Mouse (Mus musculus) thymus, adult 2 months (tissue): Measurements from ENCODE around the gene Atxn1. TPM values are rescaled to one million over a fixed set of nuclear protein-coding genes. Genes with fewer than 3 reads are reported as not detected.

Source experiments
- DNase-seq: peaks from one replicate; pipeline ENCODE4 v3.0.0; 2021
- H3K27ac ChIP-seq: fragments of 200-500 bp; 2 replicates; pipeline ENCODE4 v1.5.1; 2012; ENCODE audit warnings: low read length, control low read depth; ENCODE audit not compliant: control insufficient read depth, insufficient read depth
- H3K27me3 ChIP-seq: fragments of 200-500 bp; 2 replicates; pipeline ENCODE4 v1.6.1; 2012; ENCODE audit warnings: mild to moderate bottlenecking, low read length, moderate library complexity, mixed read lengths; ENCODE audit not compliant: control insufficient read depth, insufficient read depth
- H3K36me3 ChIP-seq: fragments of 200-500 bp; 2 replicates; pipeline ENCODE4 v1.6.1; 2012; ENCODE audit warnings: mild to moderate bottlenecking, low read length, moderate library complexity; ENCODE audit not compliant: control insufficient read depth, insufficient read depth
- H3K4me1 ChIP-seq: fragments of 200-500 bp; replicated peaks from 2 replicates; pipeline ENCODE4 v1.6.1; 2012; ENCODE audit warnings: low read length; ENCODE audit not compliant: control insufficient read depth, insufficient read depth
- H3K4me3 ChIP-seq: fragments of 200-500 bp; 2 replicates; pipeline ENCODE4 v1.5.1; 2012; ENCODE audit warnings: mild to moderate bottlenecking, low read length, control low read depth, moderate library complexity; ENCODE audit not compliant: control insufficient read depth, insufficient read depth
- CTCF ChIP-seq: fragments of 200-500 bp; IDR thresholded peaks from 2 replicates; pipeline ENCODE4 v1.5.1; 2012; ENCODE audit warnings: mild to moderate bottlenecking, control low read depth, low read length, moderate library complexity, borderline replicate concordance; ENCODE audit not compliant: control insufficient read depth, poor library complexity, insufficient read depth; ENCODE audit errors: extremely low read depth
- POLR2A ChIP-seq: fragments of 200-500 bp; IDR thresholded peaks from 2 replicates; pipeline ENCODE4 v1.6.1; 2012; ENCODE audit warnings: mild to moderate bottlenecking, low read length, control low read depth, moderate library complexity; ENCODE audit not compliant: control insufficient read depth, poor library complexity, insufficient read depth; ENCODE audit errors: extremely low read depth
- WGBS: fragments of 180-500 bp; shearing (Covaris S2); methylation state at CpG from one replicate; pipeline ENCODE4 v1.1.7; 2018; 5-methylcytosine and 5-hydroxymethylcytosine counted together
- polyA plus RNA-seq: library from polyadenylated mRNA; depleted of rRNA; stranded (reverse); fragments of >200 nt; gene quantifications from 2 replicates; pipeline ENCODE4 v1.2.3, GENCODE M21; 2012

Atxn1 gene
- polyA plus RNA-seq, 1 experiment = 13.5 TPM

- Histone ChIP-seq H3K27ac (no peak overlapping the region), H3K4me1 (peaks cover 1% of the 10 kb centered on the region), H3K27me3 (no peaks in the 10 kb centered on the region), H3K4me3 (no peak overlapping the region), H3K36me3 (no peaks in the 10 kb centered on the region)
- WGBS = 75% methylated on average over 12 of the region's 12 CpGs
- DNase-seq = no peak
- no peak for TF ChIP-seq POLR2A
- no peak for TF ChIP-seq CTCF
Observed at GRCm38 (mm10) chr13:45970920-45971536, 6.2 kb upstream of the Atxn1 start.

- no peak overlapping the region for H3K27ac ChIP-seq
- H3K4me3 ChIP-seq = no peak overlapping the region
- H3K27me3 ChIP-seq = no peaks in the 10 kb centered on the region; the same call in 1 of the 2 replicates
- H3K4me1 ChIP-seq = peaks cover 10% of the 10 kb centered on the region
- 96% methylated on average over 4 of the region's 4 CpGs for WGBS
- H3K36me3 ChIP-seq = no peaks in the 10 kb centered on the region
- TF ChIP-seq CTCF (no peak), POLR2A (no peak)
- DNase-seq = no peak
Observed at GRCm38 (mm10) chr13:45968206-45968605, 3.4 kb upstream of the Atxn1 start.

- Histone ChIP-seq H3K36me3 (no peaks in the 10 kb centered on the region), H3K27ac (no peak overlapping the region), H3K27me3 (no peaks in the 10 kb centered on the region; the same call in 1 of the 2 replicates), H3K4me1 (peaks cover 10% of the 10 kb centered on the region), H3K4me3 (no peak overlapping the region)
- TF ChIP-seq POLR2A (no peak), CTCF (no peak)
- no peak for DNase-seq
- WGBS = 60% methylated on average over 3 of the region's 3 CpGs
Observed at GRCm38 (mm10) chr13:45967371-45967770, 2.6 kb upstream of the Atxn1 start.

- peaks cover 10% of the 10 kb centered on the region for H3K4me1 ChIP-seq
- 11% methylated on average over 14 of the region's 14 CpGs for WGBS
- no peak for DNase-seq
- TF ChIP-seq CTCF (no peak), POLR2A (no peak)
- H3K4me3 ChIP-seq = no peak overlapping the region
- H3K36me3 ChIP-seq = no peaks in the 10 kb centered on the region
- H3K27me3 ChIP-seq = no peaks in the 10 kb centered on the region; the same call in 1 of the 2 replicates
- no peak overlapping the region for H3K27ac ChIP-seq
Observed at GRCm38 (mm10) chr13:45966586-45966985, 1.8 kb upstream of the Atxn1 start.

- peaks cover 10% of the 10 kb centered on the region for H3K4me1 ChIP-seq
- H3K27ac ChIP-seq = no peak overlapping the region
- peak overlapping the region; percentile 96 for H3K4me3 ChIP-seq
- DNase-seq = peak; percentile 10
- WGBS = 2% methylated on average over 41 of the region's 41 CpGs
- no peaks in the 10 kb centered on the region for H3K36me3 ChIP-seq
- H3K27me3 ChIP-seq = no peaks in the 10 kb centered on the region; the same call in 1 of the 2 replicates
- TF ChIP-seq POLR2A (no peak), CTCF (no peak)
Observed at GRCm38 (mm10) chr13:45965594-45966432, 1.0 kb upstream of the Atxn1 start.

- under 1% methylated on average over 36 of the region's 39 CpGs for WGBS
- TF ChIP-seq POLR2A (no peak), CTCF (no peak)
- Histone ChIP-seq H3K27me3 (no peaks in the 10 kb centered on the region; the same call in 1 of the 2 replicates), H3K27ac (no peak overlapping the region; the same call in 1 of the 2 replicates), H3K36me3 (no peaks in the 10 kb centered on the region), H3K4me3 (peak overlapping the region; percentile 96), H3K4me1 (peaks cover 10% of the 10 kb centered on the region)
- peak; percentile 56 for DNase-seq
Observed at GRCm38 (mm10) chr13:45964331-45964852, 416 bp downstream of the Atxn1 start.
